Mouse (Mus musculus): ENCODE measurements around the gene Tsc22d4.

Tsc22d4 gene

GRCm38 (mm10) chr5:137806158-137806557 lies 60.6 kb downstream of the Tsc22d4 start:
- DNase-seq = no peak

GRCm38 (mm10) chr5:137808316-137808715 lies 62.8 kb downstream of the Tsc22d4 start:
- DNase-seq = no peak

GRCm38 (mm10) chr5:137817466-137818222 lies 72.1 kb downstream of the Tsc22d4 start:
- no peak for DNase-seq

Data from spleen, adult 18-20 months (tissue).